Mouse (Mus musculus) heart, adult 2 months (tissue): ENCODE results near the gene Gm5678. TPM values are rescaled to one million over a fixed set of nuclear protein-coding genes. Genes with fewer than 3 reads are reported as not detected.

Experiments used
- DNase-seq, 2 experiments: peaks; one replicate each; pipeline ENCODE4 v3.0.0; 2021
- H3K27ac ChIP-seq: fragments of 200-600 bp; 2 replicates; pipeline ENCODE4 v1.8.1; 2022
- H3K27me3 ChIP-seq: fragments of 200-500 bp; 2 replicates; pipeline ENCODE4 v1.6.1; 2012; ENCODE audit warnings: mild to moderate bottlenecking, low read length, inconsistent platforms, mixed read lengths; ENCODE audit not compliant: control insufficient read depth, insufficient read depth
- H3K36me3 ChIP-seq: fragments of 200-500 bp; 2 replicates; pipeline ENCODE4 v1.6.1; 2012; ENCODE audit warnings: low read length, inconsistent platforms; ENCODE audit not compliant: control insufficient read depth, insufficient read depth
- H3K4me1 ChIP-seq: fragments of 200-500 bp; 2 replicates; pipeline ENCODE4 v1.6.1; 2011; ENCODE audit warnings: low read length; ENCODE audit not compliant: control insufficient read depth, insufficient read depth
- H3K4me3 ChIP-seq: fragments of 200-600 bp; 2 replicates; pipeline ENCODE4 v1.8.1; 2022
- H3K79me2 ChIP-seq: fragments of 200-500 bp; replicated peaks from 2 replicates; pipeline ENCODE4 v1.6.1; 2012; ENCODE audit warnings: mild to moderate bottlenecking, inconsistent platforms, low read length, moderate library complexity, mixed read lengths; ENCODE audit not compliant: control insufficient read depth, insufficient read depth
- H3K9ac ChIP-seq: fragments of 200-500 bp; 2 replicates; pipeline ENCODE4 v1.6.1; 2012; ENCODE audit warnings: low read depth, mild to moderate bottlenecking, control low read depth, inconsistent platforms, low read length, mixed read lengths
- CTCF ChIP-seq: fragments of 200-600 bp; IDR thresholded peaks from 2 replicates; pipeline ENCODE4 v1.8.1; 2022; ENCODE audit warnings: antibody characterized with exemption, mild to moderate bottlenecking, moderate library complexity
- EP300 ChIP-seq: fragments of 200-500 bp; IDR thresholded peaks from 2 replicates; pipeline ENCODE4 v1.6.1; 2011; ENCODE audit warnings: low read depth, low read length, control low read depth; ENCODE audit not compliant: insufficient read depth
- POLR2A ChIP-seq: fragments of 200-500 bp; IDR thresholded peaks from 2 replicates; pipeline ENCODE4 v1.6.1; 2011; ENCODE audit warnings: mild to moderate bottlenecking, low read depth, low read length, control low read depth; ENCODE audit not compliant: insufficient read depth
- whole genome bisulfite sequencing: fragments of 180-500 bp; shearing (Covaris S2); methylation state at CpG from one replicate; pipeline ENCODE4 v1.1.7; 2018; 5-methylcytosine and 5-hydroxymethylcytosine counted together
- intact Hi-C: fragments of 180-260 bp; cut with DNase I; formaldehyde crosslinking; loops from one replicate; pipeline ENCODE4 v1.15.1; 2025
- polyA plus RNA-seq: library from polyadenylated mRNA; depleted of rRNA; stranded (reverse); fragments of >200 nt; gene quantifications from 2 replicates; pipeline ENCODE4 v1.2.3, GENCODE M21; 2012
- total RNA-seq, 2 experiments: library from RNA; stranded (reverse); gene quantifications; 2 replicates each; pipeline ENCODE4 v1.2.3; 2021

The Gm5678 gene
- total and polyA plus RNA-seq, 3 experiments = 1.6 to 2.5 TPM; not detected in 1

- H3K36me3 ChIP-seq = no peaks in the 10 kb centered on the region
- no peaks in the 10 kb centered on the region for H3K79me2 ChIP-seq
- no peak overlapping the region for H3K27ac ChIP-seq
- H3K4me3 ChIP-seq = no peak overlapping the region
- no peak for DNase-seq
- H3K27me3 ChIP-seq = no peaks in the 10 kb centered on the region
- 58% methylated on average over 5 of the region's 5 CpGs for WGBS
- H3K9ac ChIP-seq = no peak overlapping the region
- no peaks in the 10 kb centered on the region for H3K4me1 ChIP-seq
- TF ChIP-seq CTCF = no peak
- no peak for TF ChIP-seq POLR2A
- no peak for TF ChIP-seq EP300
- intact Hi-C loops = no loop called here
These were observed 32.1 kb upstream of the Gm5678 start for GRCm38 (mm10) chr16:93595766-93596165.

- DNase-seq = no peak
- Histone ChIP-seq H3K9ac (no peak overlapping the region), H3K27me3 (no peaks in the 10 kb centered on the region), H3K4me3 (no peak overlapping the region), H3K36me3 (no peaks in the 10 kb centered on the region), H3K27ac (no peak overlapping the region), H3K79me2 (no peaks in the 10 kb centered on the region), H3K4me1 (no peaks in the 10 kb centered on the region)
- intact Hi-C loops = no loop called here
- WGBS = 92% methylated on average over 7 of the region's 7 CpGs
- TF ChIP-seq POLR2A (no peak), CTCF (no peak), EP300 (no peak)
These were observed 31.1 kb upstream of the Gm5678 start for GRCm38 (mm10) chr16:93596807-93597206.

- Histone ChIP-seq H3K27me3 (no peaks in the 10 kb centered on the region), H3K79me2 (no peaks in the 10 kb centered on the region), H3K9ac (no peak overlapping the region), H3K4me1 (no peaks in the 10 kb centered on the region), H3K4me3 (no peak overlapping the region), H3K27ac (no peak overlapping the region), H3K36me3 (no peaks in the 10 kb centered on the region)
- intact Hi-C loops = no loop called here
- TF ChIP-seq CTCF = no peak
- TF ChIP-seq EP300 = no peak
- TF ChIP-seq POLR2A = no peak
- no peak for DNase-seq
- WGBS = 94% methylated on average over 9 of the region's 9 CpGs
These were observed 30.3 kb upstream of the Gm5678 start for GRCm38 (mm10) chr16:93597551-93597950.

GRCm38 (mm10) chr16:93599461-93599860, 28.4 kb upstream of the Gm5678 start:
- intact Hi-C loops = no loop called here
- DNase-seq = no peak
- Histone ChIP-seq H3K27ac (no peak overlapping the region), H3K79me2 (no peaks in the 10 kb centered on the region), H3K4me3 (no peak overlapping the region), H3K36me3 (no peaks in the 10 kb centered on the region), H3K9ac (no peak overlapping the region), H3K27me3 (no peaks in the 10 kb centered on the region), H3K4me1 (peaks cover under 1% of the 10 kb centered on the region)
- 85% methylated on average over 6 of the region's 6 CpGs for WGBS
- TF ChIP-seq POLR2A (no peak), CTCF (no peak), EP300 (no peak)

GRCm38 (mm10) chr16:93603439-93604212, 24.3 kb upstream of the Gm5678 start, which contains the start of gene Setd4:
Gene Setd4 (minus strand): TSS chr16:93604063.
- intact Hi-C loops = no loop called here
- Histone ChIP-seq H3K36me3 (no peaks in the 10 kb centered on the region), H3K27me3 (no peaks in the 10 kb centered on the region), H3K4me3 (peak within 1 kb of the TSS; percentile 96), H3K4me1 (peaks cover 3% of the 10 kb centered on the region), H3K9ac (peak within 1 kb of the TSS; percentile 81), H3K27ac (peak within 1 kb of the TSS; percentile 98), H3K79me2 (no peaks in the 10 kb centered on the region)
- DNase-seq = peak; percentile 93 to 96
- under 1% methylated on average over 55 of the region's 55 CpGs for WGBS
- 0 out of 2 replicates have a peak, but pooled peaks have one; percentile 16 for TF ChIP-seq CTCF
- peak; percentile 95 for TF ChIP-seq POLR2A
- TF ChIP-seq EP300 = peak; percentile 50; the same call in 1 of the 2 replicates

GRCm38 (mm10) chr16:93604481-93604969, 23.4 kb upstream of the Gm5678 start:
- TF ChIP-seq POLR2A = no peak
- intact Hi-C loops = no loop called here
- Histone ChIP-seq H3K27ac (peak overlapping the region; percentile 98), H3K4me3 (peak overlapping the region; percentile 96), H3K4me1 (peaks cover 3% of the 10 kb centered on the region), H3K27me3 (no peaks in the 10 kb centered on the region), H3K9ac (peak overlapping the region; percentile 43), H3K79me2 (no peaks in the 10 kb centered on the region), H3K36me3 (no peaks in the 10 kb centered on the region)
- DNase-seq = no peak
- WGBS = 6% methylated on average over 16 of the region's 16 CpGs
